Mouse (Mus musculus) thymus, adult 2 months (tissue): ENCODE measurements around the gene Wfikkn2.

ENCODE experiments used
- CTCF ChIP-seq: fragments of 200-500 bp; IDR thresholded peaks from 2 replicates; pipeline ENCODE4 v1.5.1; 2012; ENCODE audit warnings: mild to moderate bottlenecking, control low read depth, low read length, moderate library complexity, borderline replicate concordance; ENCODE audit not compliant: control insufficient read depth, poor library complexity, insufficient read depth; ENCODE audit errors: extremely low read depth
- POLR2A ChIP-seq: fragments of 200-500 bp; IDR thresholded peaks from 2 replicates; pipeline ENCODE4 v1.6.1; 2012; ENCODE audit warnings: mild to moderate bottlenecking, low read length, control low read depth, moderate library complexity; ENCODE audit not compliant: control insufficient read depth, poor library complexity, insufficient read depth; ENCODE audit errors: extremely low read depth

- no peak for TF ChIP-seq CTCF
- no peak for TF ChIP-seq POLR2A
Measured at GRCm38 (mm10) chr11:94275226-94275625, 29.4 kb upstream of the Wfikkn2 start.
